Mouse (Mus musculus) urinary bladder, adult 2 months (tissue): ENCODE data around the gene Arhgap44. TPM values are rescaled to one million over a fixed set of nuclear protein-coding genes. Genes with fewer than 3 reads are reported as not detected.

Source experiments
- DNase-seq: peaks from one replicate; pipeline ENCODE4 v3.0.0; 2022; ENCODE audit warnings: low spot score
- polyA plus RNA-seq: library from polyadenylated mRNA; depleted of rRNA; stranded (reverse); fragments of >200 nt; gene quantifications from 2 replicates; pipeline ENCODE4 v1.2.3, GENCODE M21; 2012

Gene Arhgap44
- polyA plus RNA-seq, 1 experiment, result 6.6 TPM

DNA sequence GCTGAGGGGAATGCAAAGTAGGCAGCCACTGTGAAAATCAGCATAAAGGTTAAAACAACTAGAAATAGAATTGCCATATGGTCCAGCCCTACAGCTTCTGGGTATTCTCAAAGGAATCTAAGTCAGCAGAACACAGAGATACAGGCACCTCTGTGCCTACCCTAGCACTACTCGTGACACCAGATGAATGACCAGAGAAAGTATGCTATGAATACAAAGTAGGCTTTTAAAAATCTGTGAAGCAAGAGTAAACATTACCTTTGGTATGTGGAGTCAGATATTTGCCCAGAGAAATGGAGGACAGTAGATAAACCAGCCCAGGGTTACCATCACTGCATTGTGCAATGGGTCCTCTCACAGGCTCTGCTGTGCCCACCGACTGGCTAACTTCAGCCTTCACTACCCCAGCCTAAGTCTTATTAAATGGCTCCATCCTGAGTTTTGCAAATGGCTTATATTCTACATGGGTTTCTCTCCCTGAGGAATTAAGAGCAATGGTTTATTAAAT lies 25.6 kb downstream of the Arhgap44 start:
- no peak for DNase-seq

DNA sequence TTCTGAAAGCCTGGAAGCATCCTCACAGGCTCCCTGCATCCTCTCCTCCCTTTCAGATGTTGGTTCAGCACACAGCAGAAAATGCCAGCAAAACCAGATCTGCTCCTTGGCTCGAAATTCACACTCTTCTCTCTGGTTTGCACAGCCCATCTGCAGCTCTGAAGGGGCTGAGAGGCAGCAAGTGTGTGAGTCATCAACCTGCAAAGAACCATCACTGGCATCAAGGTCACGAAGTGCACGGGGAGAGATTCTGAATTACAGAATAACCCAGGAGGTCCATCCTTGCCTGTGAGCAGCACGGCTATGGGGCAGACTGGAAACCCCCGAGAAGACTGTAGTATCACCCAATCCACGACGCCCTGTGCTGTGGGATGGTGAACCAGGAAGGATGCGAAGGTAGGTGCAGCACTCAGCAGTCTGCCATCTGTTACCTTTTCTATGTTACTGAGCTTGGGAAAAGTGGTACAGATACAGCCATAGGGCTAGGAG lies 27.5 kb downstream of the Arhgap44 start:
- DNase-seq, result no peak

DNA sequence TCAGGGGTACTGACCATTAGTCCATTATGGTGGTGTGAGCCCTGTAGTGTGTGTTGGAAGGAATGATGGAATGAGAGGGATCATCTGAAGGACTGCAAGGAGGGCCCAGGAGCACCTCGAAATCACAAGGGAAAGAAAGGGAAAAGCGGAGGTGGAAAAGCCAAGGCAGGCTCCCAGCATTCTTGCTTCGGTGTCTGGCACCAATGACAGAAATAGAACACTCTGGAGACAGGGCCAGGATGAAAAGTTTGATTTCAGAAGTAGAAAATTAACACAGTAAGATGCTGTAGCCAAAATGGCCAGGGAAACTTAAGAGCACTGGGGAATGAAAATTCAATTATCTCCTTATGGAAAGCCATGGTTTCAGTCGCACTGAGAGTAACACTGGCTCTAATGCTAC lies 29.1 kb downstream of the Arhgap44 start:
- no peak for DNase-seq

DNA sequence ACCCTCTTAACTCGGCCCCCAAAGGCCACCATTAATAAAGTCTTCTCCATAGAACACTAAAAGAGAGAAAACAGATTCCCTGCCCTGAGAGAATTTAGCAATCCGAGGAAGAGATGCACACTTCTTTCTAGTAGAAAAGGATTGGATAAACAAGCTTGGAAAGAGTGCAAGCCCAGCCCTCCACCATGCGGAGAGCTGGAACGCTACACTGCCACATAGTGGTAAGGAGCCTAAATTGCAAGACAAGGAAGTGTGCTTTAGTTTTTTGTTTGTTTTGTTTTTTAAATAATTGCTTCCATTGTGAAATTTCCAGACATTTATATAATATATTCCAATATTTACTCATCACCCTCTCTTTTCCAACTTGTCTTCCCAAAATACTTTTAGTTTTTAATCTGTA lies 33.7 kb downstream of the Arhgap44 start:
- DNase-seq, result no peak

DNA sequence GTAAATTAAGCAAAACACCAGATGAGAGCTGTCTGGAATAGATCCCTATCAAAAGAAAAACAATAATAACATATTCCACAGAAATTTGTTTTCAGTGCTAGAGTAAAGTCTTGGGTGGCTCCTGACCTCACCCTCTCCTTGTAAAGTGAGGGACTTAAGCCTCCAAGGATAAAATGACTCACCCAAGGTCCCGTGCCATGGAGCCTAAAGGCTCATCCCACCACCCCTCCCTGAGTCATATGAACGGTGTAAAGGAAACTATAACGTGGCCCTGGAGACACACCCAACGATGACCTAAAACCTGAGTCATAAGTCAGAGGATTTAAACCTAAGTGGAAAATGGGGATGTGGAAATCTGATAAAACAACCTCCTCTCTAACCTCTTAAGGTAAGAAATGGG lies 34.1 kb downstream of the Arhgap44 start:
- DNase-seq, result no peak

DNA sequence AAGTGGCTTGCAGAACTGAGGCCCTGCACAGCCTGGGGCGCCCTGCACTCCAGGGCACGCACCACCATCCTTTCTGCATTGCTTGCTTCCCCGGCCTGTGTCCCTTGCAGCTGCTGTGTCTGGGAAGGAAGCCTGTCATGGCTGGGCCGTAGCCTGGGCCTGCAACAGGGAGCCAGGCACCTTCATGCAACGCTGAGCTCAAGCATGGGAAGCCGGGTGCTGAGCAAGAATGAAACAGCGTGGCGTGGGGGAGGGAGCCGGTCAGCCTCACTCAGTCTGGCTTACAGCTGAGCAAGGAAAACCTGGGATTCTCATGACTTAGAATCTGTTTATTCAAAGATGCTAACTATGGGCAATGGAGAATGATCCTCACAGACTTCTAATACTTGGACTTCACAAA lies 36.2 kb downstream of the Arhgap44 start:
- no peak for DNase-seq

DNA sequence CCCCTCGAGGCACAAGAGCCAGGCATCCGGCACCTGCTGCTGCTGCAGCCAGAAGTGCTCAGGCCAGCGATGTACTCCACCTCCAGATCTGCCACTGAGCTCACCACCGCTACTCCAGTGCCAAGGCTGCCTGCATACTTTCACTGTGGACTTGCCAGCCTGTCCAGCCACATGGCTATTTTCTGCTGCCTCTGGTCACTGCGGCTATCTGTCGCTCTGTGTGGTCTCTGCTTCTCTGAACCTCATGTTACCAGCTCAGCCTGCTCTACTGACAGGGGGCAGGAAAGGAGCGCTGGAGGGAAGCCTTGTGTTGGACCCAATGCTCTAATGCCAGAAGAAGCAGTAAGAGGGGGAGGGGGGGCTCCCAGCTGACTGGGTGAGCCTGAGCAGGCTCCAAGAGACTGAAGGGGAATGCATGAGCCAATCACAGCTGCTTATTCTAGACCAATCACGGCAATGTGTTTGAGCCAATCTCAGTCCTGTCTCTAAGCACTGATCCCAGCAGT lies 37.8 kb downstream of the Arhgap44 start:
- DNase-seq, result no peak

DNA sequence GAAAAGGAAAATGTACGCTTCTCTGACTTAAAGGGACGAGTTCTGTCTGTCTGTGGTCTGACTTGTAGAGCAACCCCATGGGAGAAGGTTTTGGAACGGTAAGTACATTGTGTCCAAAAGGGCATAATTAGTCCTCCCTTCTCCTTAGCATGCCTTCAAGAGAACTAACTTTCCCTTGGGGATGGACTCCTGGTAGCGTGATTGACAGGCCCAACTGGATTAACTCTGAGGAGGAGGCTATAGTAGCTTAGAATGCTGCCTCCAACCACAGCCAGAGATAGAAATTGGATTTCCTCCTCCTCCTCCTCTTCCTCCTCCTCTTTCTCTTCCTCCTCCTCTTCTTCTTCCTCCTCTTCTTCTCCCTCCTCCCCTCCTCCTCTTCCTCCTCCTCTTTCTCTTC lies 42.5 kb downstream of the Arhgap44 start:
- no peak for DNase-seq

DNA sequence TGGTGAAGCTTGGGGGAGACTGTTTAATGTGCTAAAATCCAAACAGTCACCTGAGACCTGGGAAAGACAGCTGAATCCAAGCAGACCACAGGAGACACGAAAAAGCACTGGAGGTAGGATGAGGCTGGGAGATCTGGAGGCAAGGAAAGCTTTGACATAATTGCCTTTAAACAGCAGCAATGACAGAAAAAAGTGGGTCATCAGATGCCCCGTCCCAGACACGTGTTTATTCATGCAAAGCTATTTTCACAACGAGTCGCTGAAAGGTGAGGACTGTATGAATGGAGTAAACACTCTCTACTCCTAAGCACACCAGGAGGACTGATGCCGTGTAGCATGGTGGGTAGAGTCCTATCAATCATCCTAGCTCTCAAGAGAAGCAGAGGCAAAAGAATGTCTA lies 47.0 kb downstream of the Arhgap44 start:
- no peak for DNase-seq

DNA sequence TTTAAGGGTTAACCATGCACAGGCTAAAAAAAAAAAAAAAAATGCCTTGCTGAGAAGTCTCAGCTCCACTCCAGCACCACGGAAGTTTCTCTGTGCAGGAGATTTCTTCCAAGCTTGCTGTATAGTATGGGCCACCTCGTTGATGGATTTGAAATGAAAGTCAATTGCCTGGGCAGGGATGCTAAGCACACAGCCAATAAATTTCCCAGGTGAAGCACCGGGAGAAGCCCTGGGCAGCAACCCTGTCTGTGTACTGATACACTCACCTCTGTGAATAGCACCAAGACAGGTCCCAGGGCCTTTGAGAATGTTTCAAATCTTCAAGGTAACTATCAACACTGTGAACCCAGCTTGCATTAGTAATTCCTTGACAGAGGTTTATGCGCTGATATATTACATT lies 50.7 kb downstream of the Arhgap44 start:
- no peak for DNase-seq

DNA sequence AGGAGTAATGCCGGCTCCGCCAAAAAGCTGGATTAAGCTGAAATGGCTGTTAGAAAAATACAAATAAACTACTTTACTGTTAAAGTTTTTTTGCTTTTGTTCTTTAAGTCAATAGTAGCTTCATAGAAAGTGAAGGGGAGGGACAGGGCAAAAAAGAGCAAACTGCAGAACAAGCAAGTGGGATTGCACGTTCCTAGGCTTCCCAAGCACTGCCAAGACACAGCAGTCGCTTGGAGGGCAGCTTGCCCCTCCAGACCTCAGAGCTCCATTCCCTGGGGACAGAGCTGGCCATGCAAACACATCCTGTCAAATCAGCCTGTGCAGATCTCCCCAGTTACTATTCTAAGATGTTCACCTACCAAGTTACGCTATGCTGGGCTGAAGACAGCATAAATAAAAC lies 51.1 kb downstream of the Arhgap44 start:
- DNase-seq, result no peak

DNA sequence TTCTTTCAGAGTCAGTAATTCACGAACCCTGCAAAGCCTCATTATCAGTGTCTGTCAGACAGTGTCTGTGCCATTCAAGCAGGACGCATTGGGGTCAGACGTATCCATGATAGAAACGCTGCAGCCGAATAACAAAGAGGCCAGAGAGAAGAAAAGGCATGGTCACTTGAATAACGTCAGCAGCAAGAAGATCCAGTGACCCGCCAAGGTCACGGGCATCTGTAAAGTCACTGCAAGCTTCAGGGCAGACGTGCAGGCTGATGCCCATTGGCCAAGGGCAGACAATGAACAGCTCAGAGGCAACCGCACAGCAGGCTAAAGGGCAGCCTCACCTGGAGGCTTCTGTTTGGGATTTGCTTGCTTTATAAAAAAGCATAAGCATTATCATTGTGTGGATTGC lies 52.7 kb downstream of the Arhgap44 start:
- no peak for DNase-seq

DNA sequence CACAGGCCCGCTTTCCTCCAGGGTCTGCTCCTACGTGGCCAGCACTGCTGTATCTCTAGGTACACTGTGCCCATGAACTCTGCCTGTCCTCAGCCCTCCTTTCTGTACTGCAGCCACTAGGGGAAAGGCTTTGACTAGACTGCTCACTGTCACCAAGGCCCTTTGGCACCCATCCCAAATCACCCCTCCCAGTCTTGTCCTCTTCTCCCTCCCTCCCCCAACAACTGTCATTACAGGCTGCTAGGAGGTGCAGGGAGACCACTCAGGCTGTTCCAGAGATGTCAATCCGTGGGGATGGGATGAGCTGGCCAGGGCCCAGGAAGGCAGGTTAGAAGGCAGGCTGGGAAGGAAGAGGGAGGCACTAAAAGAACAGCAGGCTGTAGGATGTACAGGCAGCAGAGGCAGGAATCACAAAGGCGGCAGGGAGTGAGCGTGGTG lies 55.0 kb downstream of the Arhgap44 start:
- no peak for DNase-seq

DNA sequence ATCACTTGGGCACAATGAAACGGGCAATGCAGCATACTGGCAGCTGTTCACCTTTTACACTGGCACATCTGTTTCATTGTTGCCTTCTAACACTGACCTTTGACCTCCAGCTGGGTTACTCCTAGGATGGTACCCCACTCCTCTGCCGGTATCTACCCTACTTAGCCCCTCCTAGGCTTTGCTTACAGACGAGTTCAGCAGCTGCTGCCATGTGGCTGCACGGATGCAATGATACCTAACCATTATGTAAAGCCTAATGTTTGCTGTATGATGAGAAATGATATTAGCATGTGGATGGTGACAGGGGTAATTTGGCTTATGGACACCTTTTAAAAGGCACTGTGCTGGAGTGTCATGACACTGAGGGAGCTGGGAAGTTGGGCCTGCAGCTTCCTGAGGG lies 55.6 kb downstream of the Arhgap44 start:
- no peak for DNase-seq

DNA sequence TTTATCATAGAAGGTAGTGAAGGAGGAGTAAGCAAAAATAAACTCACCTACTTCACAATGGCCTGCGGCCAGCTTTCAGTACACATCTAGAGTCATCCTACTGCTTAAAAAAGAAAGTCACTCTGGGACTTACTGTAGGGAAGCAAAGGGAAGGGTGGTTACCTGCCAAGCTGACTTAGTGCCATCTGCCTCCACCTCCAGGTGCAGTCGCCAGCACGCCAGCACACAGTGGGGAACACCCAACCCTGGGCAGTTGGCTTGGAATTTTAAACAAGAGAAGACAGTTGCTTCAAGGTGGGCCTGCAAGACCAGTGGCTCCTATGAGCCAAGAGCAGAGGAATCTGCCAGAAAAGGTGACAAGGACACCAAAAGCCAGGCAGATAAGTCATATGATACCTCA lies 58.7 kb downstream of the Arhgap44 start:
- no peak for DNase-seq

DNA sequence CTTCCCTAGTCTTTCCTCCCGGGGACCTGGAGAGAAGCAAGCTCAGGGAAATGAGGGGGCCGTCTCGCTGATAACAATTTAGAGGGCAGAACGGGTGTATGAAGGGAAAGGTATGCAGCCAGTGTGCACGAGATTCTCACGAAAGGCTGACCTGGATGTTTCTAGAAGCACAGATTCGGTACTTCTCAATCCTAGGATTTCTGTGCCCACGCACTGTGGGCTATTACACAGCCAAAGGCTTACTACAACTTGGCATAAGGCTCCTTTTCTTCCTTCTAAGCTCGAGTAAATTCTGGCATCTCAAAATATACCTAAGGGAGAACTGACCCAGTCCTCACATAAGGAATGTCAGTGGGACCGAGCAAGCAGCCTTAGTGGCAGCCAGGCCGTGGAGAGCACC lies 61.6 kb downstream of the Arhgap44 start:
- DNase-seq, result no peak

DNA sequence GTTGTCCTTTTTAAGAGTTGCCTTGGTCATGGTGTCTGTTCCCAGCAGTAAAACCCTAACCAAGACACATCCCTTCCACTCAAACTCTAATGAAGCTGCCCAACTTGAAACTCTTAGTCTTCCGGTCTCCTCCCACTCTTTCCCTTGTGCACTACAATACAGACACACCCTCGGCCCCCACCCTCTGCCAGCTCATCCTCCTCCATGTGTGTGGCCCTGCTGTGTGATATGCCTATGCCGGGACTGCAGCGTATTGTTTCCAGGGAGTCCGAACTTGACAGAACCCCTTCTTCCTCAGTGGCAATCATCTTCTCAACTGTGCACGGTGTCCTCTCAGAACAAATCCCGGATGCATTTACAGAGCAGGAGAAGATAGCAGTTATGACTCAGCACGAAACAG lies 62.7 kb downstream of the Arhgap44 start:
- DNase-seq, result no peak

DNA sequence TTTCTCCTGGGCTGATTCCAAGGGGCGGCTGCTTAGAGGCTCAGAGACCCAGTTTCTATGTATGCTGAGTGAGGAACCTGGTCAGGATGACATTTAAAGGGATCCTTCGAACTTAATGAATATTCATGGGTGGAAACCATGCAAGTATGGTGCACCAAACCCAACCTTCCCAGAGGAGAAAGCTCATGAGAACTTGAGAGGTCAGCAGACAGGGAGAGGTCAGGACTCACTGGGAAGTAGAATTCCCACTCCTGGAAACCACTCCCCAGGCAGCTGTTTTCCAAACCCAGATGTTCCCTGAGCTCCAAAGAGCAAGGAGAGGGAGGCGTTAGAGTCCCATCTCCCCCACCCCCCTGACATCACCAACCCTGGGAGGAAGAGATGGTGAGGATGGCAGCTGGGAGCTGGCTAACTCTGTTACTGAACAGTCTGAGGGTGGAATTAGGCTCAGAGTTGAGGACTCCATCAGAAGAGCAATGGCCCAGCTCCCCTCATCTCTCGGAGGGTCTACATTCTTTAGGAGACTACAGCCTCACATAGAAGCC lies 65.2 kb downstream of the Arhgap44 start:
- no peak for DNase-seq

DNA sequence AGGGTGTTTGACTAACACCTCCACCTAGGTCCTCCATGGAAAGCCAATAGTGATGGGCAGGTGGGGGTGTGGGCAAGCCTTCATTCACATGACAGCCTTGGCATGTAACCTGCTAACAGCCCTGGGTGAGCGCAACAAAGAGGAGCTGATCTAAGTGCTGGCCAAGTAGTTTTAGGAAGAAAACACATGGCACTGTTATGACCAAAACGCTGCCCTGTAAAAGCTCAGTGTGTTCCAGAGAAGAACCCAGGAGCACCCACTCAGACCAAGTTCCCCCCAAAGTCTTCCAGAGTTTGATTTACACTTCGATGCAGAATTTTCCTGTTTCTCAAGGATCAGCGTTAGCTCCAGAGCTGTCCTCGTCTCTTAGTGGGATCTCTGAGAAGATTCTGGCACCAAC lies 65.9 kb downstream of the Arhgap44 start:
- DNase-seq, result no peak

DNA sequence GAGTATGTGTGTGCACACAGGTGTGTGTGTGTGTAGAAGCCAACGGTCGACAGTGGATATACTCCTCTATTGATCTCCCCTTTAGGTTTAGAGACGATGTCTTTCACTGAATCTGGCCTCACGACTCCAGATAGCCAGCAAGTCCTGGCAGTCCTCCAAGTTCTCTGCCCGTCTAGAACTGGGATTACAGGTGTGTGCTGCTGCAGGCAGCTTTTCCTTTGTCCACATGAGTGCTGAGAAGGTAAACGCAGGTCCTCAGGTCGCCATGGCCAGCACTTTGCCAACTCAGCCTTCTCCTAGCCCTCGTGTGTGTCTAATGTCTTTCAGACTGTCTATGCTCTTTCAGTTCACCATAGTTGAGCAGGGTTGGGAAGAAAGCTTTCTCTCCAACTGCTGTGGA lies 69.9 kb downstream of the Arhgap44 start:
- no peak for DNase-seq

DNA sequence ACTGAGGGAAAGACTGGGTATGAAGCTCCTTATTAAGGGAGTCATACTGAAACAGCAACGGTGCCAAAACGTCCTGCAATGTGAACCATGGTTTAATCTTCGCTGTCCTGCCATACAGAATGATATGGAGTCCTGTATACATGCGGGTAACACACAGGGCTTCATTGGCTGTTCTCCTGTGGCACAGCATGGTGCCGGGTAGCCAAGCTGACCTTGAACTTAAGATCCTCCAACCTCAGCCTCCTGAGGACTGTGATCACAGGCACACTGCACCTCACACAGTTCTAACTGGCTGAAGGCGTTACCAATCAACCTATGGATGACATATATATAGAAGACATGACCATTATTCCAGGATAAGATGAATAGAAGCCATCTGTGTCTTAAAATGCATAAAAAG lies 72.4 kb downstream of the Arhgap44 start:
- DNase-seq, result no peak

DNA sequence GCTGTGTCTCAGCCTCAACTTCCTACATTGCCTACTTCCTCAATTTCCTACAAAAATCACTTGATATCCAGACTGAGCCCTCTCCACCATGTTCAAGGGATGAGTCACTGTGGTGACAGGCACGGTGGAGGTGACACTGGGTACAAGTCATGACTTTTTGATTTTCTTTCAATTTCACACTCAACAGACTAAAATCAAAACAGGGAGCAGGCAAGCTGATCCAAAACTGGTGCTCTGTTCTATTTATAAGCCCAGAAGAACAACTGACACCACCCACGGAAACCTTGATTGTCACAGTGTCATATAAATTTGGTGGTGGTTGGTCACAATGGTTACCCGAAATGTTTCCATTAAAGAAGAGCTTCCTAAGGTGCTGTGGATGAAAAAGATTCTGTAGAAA lies 72.8 kb downstream of the Arhgap44 start:
- no peak for DNase-seq

DNA sequence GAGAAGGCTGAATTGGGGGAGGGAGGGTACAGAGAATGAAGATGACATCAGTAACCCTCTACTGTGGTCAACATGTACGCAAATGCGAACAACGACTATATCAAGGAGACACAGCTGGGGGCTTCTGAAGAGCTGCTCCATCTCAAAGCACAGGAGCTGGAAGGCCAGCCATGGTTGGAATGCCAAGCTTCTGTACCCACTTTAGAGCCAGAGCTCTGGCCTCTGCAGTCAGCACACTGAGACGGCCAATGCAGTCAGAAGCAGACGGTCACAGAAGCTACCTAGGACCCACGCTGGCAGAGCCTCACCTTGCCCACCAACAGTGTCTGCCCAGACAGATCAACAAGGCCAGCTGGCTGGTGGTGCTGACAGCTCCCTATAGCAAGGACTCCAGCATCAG lies 73.5 kb downstream of the Arhgap44 start:
- DNase-seq, result no peak
